ENCODE assay signal across 23 mouse cellular contexts in the genomic region with DNA sequence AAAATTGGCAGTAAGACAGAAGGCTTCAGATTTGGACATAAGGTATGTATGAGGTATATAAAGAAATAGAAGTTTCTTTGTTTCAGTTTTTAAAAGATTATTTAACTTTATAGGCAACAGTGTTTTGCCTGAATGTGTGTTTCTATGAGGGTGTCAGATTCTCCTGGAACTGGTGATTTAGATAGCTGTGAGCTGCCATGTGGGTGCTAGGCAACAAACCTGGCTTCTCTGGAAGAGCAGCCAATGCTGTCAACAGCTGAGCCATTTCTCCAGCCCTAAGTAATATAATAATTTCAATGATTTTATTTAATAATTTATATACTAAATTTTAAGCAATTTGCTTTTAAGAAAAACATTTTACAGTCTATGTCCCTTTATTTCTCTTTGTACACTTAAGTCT.
DNase-seq lines count a peak whose midpoint lies in the region; ATAC-seq and TF ChIP-seq lines count a peak whose summit lies in the region.
"Had no signal": no experiment of that assay in that cellular context is flagged by ENCODE, and none has a peak within 500 bp of the region (broad histone marks: within the 10 kb centered on the region; RNA-seq: fewer than 3 reads in every experiment).

No protein-coding gene starts in this region.

- 0 out of 2 replicates have a peak, but pooled peaks cover 4% of the 10 kb centered on the region for H3K4me1 ChIP-seq in forebrain, embryonic 15.5 days
- no peaks in the 10 kb centered on the region for H3K4me1 ChIP-seq in forebrain, embryonic 12.5 days
- no peaks in the 10 kb centered on the region for H3K4me1 ChIP-seq in midbrain, postnatal 0 days (ENCODE audit: insufficient read depth, low read length)
- no peaks in the 10 kb centered on the region for H3K4me1 ChIP-seq in midbrain, embryonic 11.5 days (ENCODE audit: control insufficient read depth, insufficient read depth, low read length)
- H3K4me1 ChIP-seq: embryonic facial prominence, embryonic 13.5 days; hindbrain, embryonic 12.5 days had no signal

- H3K27ac ChIP-seq in forebrain, embryonic 15.5 days (replicated peaks): peak overlapping the region; percentile 31; the same call in 1 of the 2 replicates
- no peak overlapping the region for H3K27ac ChIP-seq in forebrain, embryonic 12.5 days
- H3K27ac ChIP-seq in midbrain, postnatal 0 days (ENCODE audit: low read depth, low read length): no peak overlapping the region
- H3K27ac ChIP-seq in midbrain, embryonic 11.5 days (ENCODE audit: low read depth, low read length): no peak overlapping the region
- H3K27ac ChIP-seq: embryonic facial prominence, embryonic 13.5 days; gastrocnemius, adult 2 months; hindbrain, embryonic 12.5 days had no signal

- no peaks in the 10 kb centered on the region for H3K27me3 ChIP-seq in forebrain, embryonic 15.5 days
- no peaks in the 10 kb centered on the region for H3K27me3 ChIP-seq in forebrain, embryonic 12.5 days
- no peaks in the 10 kb centered on the region for H3K27me3 ChIP-seq in midbrain, postnatal 0 days (ENCODE audit: insufficient read depth, low read length)
- no peaks in the 10 kb centered on the region for H3K27me3 ChIP-seq in midbrain, embryonic 11.5 days (ENCODE audit: control insufficient read depth, insufficient read depth, low read length)
- H3K27me3 ChIP-seq: CH12.LX; embryonic facial prominence, embryonic 13.5 days; hindbrain, embryonic 12.5 days; Patski had no signal

- peak; percentile 2 for DNase-seq in midbrain, postnatal 0 days (ENCODE audit: low spot score)
- no peak for DNase-seq in midbrain, embryonic 11.5 days (ENCODE audit: low spot score, missing footprints)
- peak; percentile 8 for DNase-seq in layer of hippocampus, adult 9-10 months (ENCODE audit: low spot score)
- no peak for DNase-seq in gastrocnemius, postnatal 36 days
- DNase-seq: adrenal gland, adult 2 months; adrenal gland, postnatal 25 days; cerebellum, adult 11 months; cerebellum, adult 9-10 months; cerebellum, postnatal 36 days; gastrocnemius, adult 2 months; gastrocnemius, postnatal 25 days; heart, adult 11 months; heart, postnatal 10 days; heart, postnatal 4 days had no signal

- H3K4me2 ChIP-seq in forebrain, embryonic 15.5 days (replicated peaks): no peak overlapping the region
- H3K4me2 ChIP-seq in forebrain, embryonic 12.5 days: no peak overlapping the region
- no peak overlapping the region for H3K4me2 ChIP-seq in midbrain, postnatal 0 days (ENCODE audit: low read depth, low read length, poor library complexity, severe bottlenecking)
- no peak overlapping the region for H3K4me2 ChIP-seq in midbrain, embryonic 11.5 days
- H3K4me2 ChIP-seq: embryonic facial prominence, embryonic 13.5 days; hindbrain, embryonic 12.5 days had no signal

- ATAC-seq in forebrain, embryonic 15.5 days (replicated peaks): no peak
- no peak for ATAC-seq in forebrain, embryonic 12.5 days (ENCODE audit: low FRiP score)
- ATAC-seq in midbrain, postnatal 0 days (ENCODE audit: low FRiP score): no peak
- ATAC-seq in midbrain, embryonic 11.5 days (ENCODE audit: low FRiP score): no peak
- no peak for ATAC-seq in monocyte, adult 5-6 weeks (replicated peaks; ENCODE audit: insufficient number of reproducible peaks, low FRiP score, low TSS enrichment, poor library complexity, severe bottlenecking)
- ATAC-seq: activated CD4-positive, CD25-positive, alpha-beta regulatory T cell, adult 4 months; hindbrain, embryonic 16.5 days; Patski had no signal

- H3K9me3 ChIP-seq in forebrain, embryonic 15.5 days: no peaks in the 10 kb centered on the region
- no peaks in the 10 kb centered on the region for H3K9me3 ChIP-seq in forebrain, embryonic 12.5 days
- H3K9me3 ChIP-seq in midbrain, postnatal 0 days (ENCODE audit: low read length): no peaks in the 10 kb centered on the region
- no peaks in the 10 kb centered on the region for H3K9me3 ChIP-seq in midbrain, embryonic 11.5 days (ENCODE audit: control insufficient read depth, low read length)
- H3K9me3 ChIP-seq: embryonic facial prominence, embryonic 13.5 days; hindbrain, embryonic 12.5 days had no signal

- H3K9ac ChIP-seq in forebrain, embryonic 15.5 days (replicated peaks): no peak overlapping the region
- H3K9ac ChIP-seq in forebrain, embryonic 12.5 days: no peak overlapping the region
- no peak overlapping the region for H3K9ac ChIP-seq in midbrain, postnatal 0 days (replicated peaks; ENCODE audit: low read length, poor library complexity, severe bottlenecking)
- H3K9ac ChIP-seq in midbrain, embryonic 11.5 days (ENCODE audit: low read length): no peak overlapping the region
- H3K9ac ChIP-seq: embryonic facial prominence, embryonic 13.5 days; hindbrain, embryonic 12.5 days had no signal

- intact Hi-C loops in gastrocnemius, postnatal 36 days (cut with DNase I): no loop called here

- H3K36me3 ChIP-seq in forebrain, embryonic 15.5 days: peaks cover 14% of the 10 kb centered on the region; the same call in 1 of the 2 replicates
- H3K36me3 ChIP-seq in forebrain, embryonic 12.5 days (replicated peaks): 0 out of 2 replicates have a peak, but pooled peaks cover 7% of the 10 kb centered on the region
- H3K36me3 ChIP-seq in midbrain, postnatal 0 days (ENCODE audit: insufficient read depth, low read length): peaks cover 8% of the 10 kb centered on the region; the same call in 1 of the 2 replicates
- no peaks in the 10 kb centered on the region; the same call in 1 of the 2 replicates for H3K36me3 ChIP-seq in midbrain, embryonic 11.5 days (ENCODE audit: control insufficient read depth, insufficient read depth, low read length)

- TF ChIP-seq CTCF in midbrain, postnatal 0 days (IDR thresholded peaks at IDR 0.05): no peak

- H3K4me3 ChIP-seq in forebrain, embryonic 15.5 days: no peak overlapping the region
- H3K4me3 ChIP-seq in forebrain, embryonic 12.5 days (replicated peaks): no peak overlapping the region
- H3K4me3 ChIP-seq in midbrain, postnatal 0 days (ENCODE audit: low read depth, low read length): no peak overlapping the region
- no peak overlapping the region for H3K4me3 ChIP-seq in midbrain, embryonic 11.5 days (ENCODE audit: low read depth, low read length)
- H3K4me3 ChIP-seq: embryonic facial prominence, embryonic 13.5 days; gastrocnemius, adult 2 months; hindbrain, embryonic 12.5 days had no signal

Comparison
In these comparisons a context has a peak if more than half of its experiments do, and no peak if none do; other contexts are left out.
1. DNase-seq: peak in midbrain, postnatal 0 days (single experiment) and layer of hippocampus, adult 9-10 months (single experiment); none in midbrain, embryonic 11.5 days (single experiment) and gastrocnemius, postnatal 36 days (0 of 2).